Mouse (Mus musculus) myocyte (in vitro differentiated cells): Measurements from ENCODE around the gene Zpr1.

ENCODE experiments used
- CEBPB ChIP-seq: IDR thresholded peaks from 2 replicates; pipeline ENCODE4 v1.6.1; 2011; ENCODE audit warnings: mild to moderate bottlenecking, moderate library complexity; ENCODE audit not compliant: poor library complexity, insufficient read depth, severe bottlenecking
- E2F4 ChIP-seq: IDR thresholded peaks from one replicate; pipeline ENCODE4 v1.6.1; 2011; ENCODE audit warnings: mild to moderate bottlenecking, control low read depth, moderate library complexity; ENCODE audit not compliant: insufficient read depth
- MAX ChIP-seq: IDR thresholded peaks from one replicate; pipeline ENCODE4 v1.6.1; 2011; ENCODE audit warnings: low read depth, mild to moderate bottlenecking, control low read depth
- MYOD1 ChIP-seq, 3 experiments: IDR thresholded peaks; one replicate each; pipeline ENCODE4 v1.6.1; 2011; ENCODE audit warnings: control low read depth in 2 of 3, low read depth in 2 of 3, mild to moderate bottlenecking in 2 of 3, moderate library complexity in 1 of 3; ENCODE audit not compliant: insufficient read length in 2 of 3, control insufficient read depth in 1 of 3
- MYOG ChIP-seq, 3 experiments: IDR thresholded peaks; one replicate each; pipeline ENCODE4 v1.6.1; 2011; ENCODE audit warnings: control low read depth in 2 of 3, low read depth in 2 of 3, mild to moderate bottlenecking in 2 of 3; ENCODE audit not compliant: insufficient read length in 2 of 3, control insufficient read depth in 1 of 3, insufficient read depth in 1 of 3
- POLR2A ChIP-seq: IDR thresholded peaks from one replicate; pipeline ENCODE4 v1.6.1; 2011; ENCODE audit warnings: low read depth, mild to moderate bottlenecking, control low read depth, moderate library complexity; ENCODE audit not compliant: insufficient read length
- POLR2AphosphoS2 ChIP-seq: IDR thresholded peaks from one replicate; pipeline ENCODE4 v1.6.1; 2011; ENCODE audit warnings: low read depth, control low read depth; ENCODE audit not compliant: insufficient read length

GRCm38 (mm10) chr9:46298381-46298780, 25.5 kb downstream of the Zpr1 start:
- TF ChIP-seq CEBPB, result no peak
- no peak for TF ChIP-seq POLR2A
- TF ChIP-seq MYOD1 (IDR thresholded peaks at IDR 0.05; ENCODE audit: control insufficient read depth in 1 of 3, insufficient read length in 2 of 3, low read depth in 2 of 3), result no peak
- TF ChIP-seq MYOG (IDR thresholded peaks at IDR 0.05; ENCODE audit: control insufficient read depth in 1 of 3, insufficient read depth in 1 of 3, insufficient read length in 2 of 3, low read depth in 2 of 3), result no peak
- TF ChIP-seq MAX, result no peak
- no peak for TF ChIP-seq POLR2AphosphoS2
- no peak for TF ChIP-seq E2F4
